Mouse (Mus musculus) spleen, adult 12 weeks (tissue): ENCODE measurements at regions not wholly inside any gene's neighbourhood (a gene's known extent, or its start where the extent isn't known, plus 50 kb on each side); places are given as distances from the start of the nearest gene placed in this dataset.
"Not testable (repeated sequence)": the region's sequence is repeated elsewhere in the genome, so short reads cannot be mapped to it uniquely, and the experiment has no call there.

Experiments used
- DNase-seq: peaks from one replicate; pipeline ENCODE4 v3.0.0; 2022; ENCODE audit warnings: low spot score

GRCm38 (mm10) chr12:93151530-93151929, 1302.6 kb upstream of the Sel1l start:
- DNase-seq: no peak

GRCm38 (mm10) chr12:93142265-93142664, 1293.3 kb upstream of the Sel1l start:
- DNase-seq: no peak

- DNase-seq: no peak
These were observed 1287.4 kb upstream of the Sel1l start for GRCm38 (mm10) chr12:93136395-93136794.

GRCm38 (mm10) chr12:93122216-93122615, 1273.3 kb upstream of the Sel1l start:
- no peak for DNase-seq

- no peak for DNase-seq
These were observed 1239.3 kb upstream of the Sel1l start for GRCm38 (mm10) chr12:93088031-93088790.

GRCm38 (mm10) chr12:93063864-93064263, 1214.9 kb upstream of the Sel1l start:
- DNase-seq: no peak

GRCm38 (mm10) chr12:93019633-93020032, 1170.7 kb upstream of the Sel1l start:
- DNase-seq: no peak

- DNase-seq: no peak
These were observed 1162.6 kb upstream of the Sel1l start for GRCm38 (mm10) chr12:93011583-93011982.

GRCm38 (mm10) chr12:93006844-93007365, 1157.9 kb upstream of the Sel1l start:
- no peak for DNase-seq

GRCm38 (mm10) chr12:93003125-93003524, 1154.2 kb upstream of the Sel1l start:
- no peak for DNase-seq

- no peak for DNase-seq
These were observed 1126.7 kb upstream of the Sel1l start for GRCm38 (mm10) chr12:92975698-92976097.

GRCm38 (mm10) chr12:92944352-92944751, 1095.4 kb upstream of the Sel1l start:
- DNase-seq: no peak

- no peak for DNase-seq
These were observed 1078.6 kb upstream of the Sel1l start for GRCm38 (mm10) chr12:92927591-92927990.

- no peak for DNase-seq
These were observed 1078.0 kb upstream of the Sel1l start for GRCm38 (mm10) chr12:92926942-92927341.

- DNase-seq: no peak
These were observed 1071.0 kb upstream of the Sel1l start for GRCm38 (mm10) chr12:92919920-92920319.

- no peak for DNase-seq
These were observed 1067.3 kb upstream of the Sel1l start for GRCm38 (mm10) chr12:92916267-92916666.

GRCm38 (mm10) chr12:92915776-92916175, 1066.8 kb upstream of the Sel1l start:
- no peak for DNase-seq

GRCm38 (mm10) chr12:92915203-92915602, 1066.2 kb upstream of the Sel1l start:
- DNase-seq: no peak

- DNase-seq: no peak
These were observed 1055.4 kb upstream of the Sel1l start for GRCm38 (mm10) chr12:92904382-92904781.

GRCm38 (mm10) chr12:92892315-92892714, 1043.4 kb upstream of the Sel1l start:
- DNase-seq: no peak

GRCm38 (mm10) chr12:92891663-92892062, 1042.7 kb upstream of the Sel1l start:
- DNase-seq: not testable (repeated sequence)

GRCm38 (mm10) chr12:92891126-92891525, 1042.2 kb upstream of the Sel1l start:
- DNase-seq: not testable (repeated sequence)

- no peak for DNase-seq
These were observed 1038.8 kb upstream of the Sel1l start for GRCm38 (mm10) chr12:92887747-92888146.
